Mouse (Mus musculus): Measurements from ENCODE around the gene F13b. TPM values are rescaled to one million over a fixed set of nuclear protein-coding genes. Genes with fewer than 3 reads are reported as not detected.

F13b gene
- total RNA-seq (2021), result not detected
- long read RNA-seq, experiment 1, result 0 reads
- long read RNA-seq, experiment 2, result 0 reads

DNA sequence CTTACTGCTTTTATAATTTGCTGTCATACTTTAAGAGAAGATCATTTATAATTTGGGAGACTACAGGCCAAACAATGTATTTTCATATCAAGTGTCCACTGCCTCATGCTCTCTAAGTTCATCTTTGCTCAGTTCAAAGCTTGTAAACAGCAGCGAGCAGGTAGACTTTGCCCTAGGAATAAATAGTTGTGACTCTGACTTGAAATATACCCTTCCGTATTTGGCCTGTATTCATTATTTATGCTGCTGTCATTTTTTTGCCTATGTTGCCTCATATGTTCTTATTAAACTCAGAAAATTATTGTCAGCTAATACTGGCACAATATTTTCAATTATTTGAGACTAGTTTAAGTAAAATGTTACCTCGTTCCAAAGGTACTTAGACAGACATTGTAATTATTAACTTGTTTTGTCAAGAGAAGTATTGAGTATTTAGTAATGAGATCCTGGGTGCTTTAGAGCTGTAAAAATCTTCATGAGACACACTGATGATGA, at the start of gene F13b:
TSS of gene F13b (plus strand) at position 445 of the 495 bp plus-strand sequence.
- no peak for DNase-seq

DNA sequence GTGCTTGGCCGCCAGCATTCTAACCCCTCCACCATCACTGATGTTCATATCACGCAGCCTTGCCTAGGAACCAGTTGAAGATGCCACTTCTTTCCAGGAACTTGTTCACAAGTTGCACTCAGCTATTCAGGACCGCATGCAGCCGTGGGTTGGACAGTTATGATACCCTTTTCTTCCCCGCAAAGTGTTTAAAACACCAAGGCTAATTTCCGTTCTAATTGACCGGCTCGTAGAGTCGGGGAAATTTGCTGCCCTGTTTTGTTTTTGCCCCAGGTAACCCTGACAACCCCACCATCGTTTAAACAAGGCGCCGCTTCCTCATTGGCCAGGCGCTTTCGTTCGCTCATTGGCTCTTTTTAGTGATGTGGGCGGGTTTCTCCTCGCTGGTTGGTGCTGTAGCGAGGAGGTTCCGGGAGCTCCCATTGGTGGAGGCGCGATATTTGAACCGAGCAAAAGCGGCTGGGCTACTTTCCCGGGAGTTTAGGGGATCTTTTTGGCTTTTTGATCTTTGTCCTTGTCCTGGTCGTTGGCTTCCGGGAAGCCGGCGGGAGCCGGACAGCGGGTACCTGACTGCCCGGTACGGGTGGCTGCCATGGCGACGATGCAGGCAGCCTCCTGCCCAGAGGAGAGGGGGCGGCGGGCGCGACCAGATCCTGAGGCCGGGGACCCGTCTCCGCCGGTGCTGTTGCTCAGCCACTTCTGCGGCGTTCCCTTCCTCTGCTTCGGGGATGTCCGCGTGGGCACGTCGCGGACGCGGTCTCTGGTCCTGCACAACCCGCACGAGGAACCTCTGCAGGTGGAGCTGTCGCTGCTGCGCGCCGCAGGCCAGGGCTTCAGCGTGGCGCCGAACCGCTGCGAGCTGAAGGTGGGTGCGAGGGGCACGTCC, 46.9 kb upstream of the F13b start, which contains the start of gene Aspm:
TSS of gene Aspm (plus strand) at position 433 of the 886 bp plus-strand sequence.
- peak; percentile 92 to 94 for DNase-seq

DNA sequence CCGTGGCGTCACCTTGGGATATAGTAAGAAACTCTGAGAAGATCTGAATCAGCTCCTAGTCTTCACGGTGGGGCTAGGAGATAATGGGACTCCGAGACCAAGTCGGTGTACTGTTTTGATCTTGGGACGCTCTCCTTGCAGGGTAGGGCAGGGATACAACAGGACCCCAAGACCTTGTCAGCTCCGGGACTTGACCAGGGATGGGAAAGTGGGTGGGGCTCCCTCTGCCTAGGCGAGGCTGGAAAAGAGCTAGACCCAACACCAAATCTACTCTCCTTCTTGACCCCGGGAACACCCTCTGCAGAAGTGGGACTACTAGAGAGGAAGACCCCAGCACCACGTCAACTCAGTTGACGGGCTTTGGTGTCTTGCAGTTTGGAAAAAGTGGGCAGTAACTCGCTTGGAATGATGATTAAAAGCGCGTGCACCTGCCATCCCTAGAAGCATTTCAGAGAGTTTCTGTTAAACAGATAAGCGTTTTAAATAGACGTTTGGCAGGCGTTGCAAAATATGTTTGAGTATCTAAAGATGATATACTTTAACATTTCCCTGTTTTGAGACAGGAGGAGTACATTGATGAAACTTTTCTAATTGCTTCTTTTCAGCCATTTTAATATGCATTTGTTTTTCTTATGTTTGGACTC, 46.2 kb upstream of the F13b start:
- DNase-seq, result peak in 1 of 2 experiments; percentile 7

DNA sequence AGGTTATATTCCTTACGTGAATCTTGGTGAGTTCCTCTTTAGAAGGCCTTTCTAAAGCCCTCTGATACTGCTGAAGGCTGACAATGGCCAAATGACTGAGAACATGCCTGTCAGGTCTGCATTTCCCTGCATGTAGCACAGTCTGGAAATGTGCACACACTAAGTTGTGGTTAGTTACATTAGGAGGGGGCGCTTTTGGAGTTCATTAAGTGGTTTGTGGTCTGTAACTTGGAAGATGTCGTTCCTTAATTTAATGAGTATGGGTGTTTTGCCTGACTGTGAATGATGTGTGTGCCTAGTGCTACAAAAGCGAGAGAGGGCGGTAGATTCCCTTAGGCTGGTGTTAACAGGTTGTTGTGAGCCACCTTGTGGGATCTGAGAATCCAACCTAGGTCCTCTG, 40.7 kb upstream of the F13b start:
- DNase-seq, result no peak

DNA sequence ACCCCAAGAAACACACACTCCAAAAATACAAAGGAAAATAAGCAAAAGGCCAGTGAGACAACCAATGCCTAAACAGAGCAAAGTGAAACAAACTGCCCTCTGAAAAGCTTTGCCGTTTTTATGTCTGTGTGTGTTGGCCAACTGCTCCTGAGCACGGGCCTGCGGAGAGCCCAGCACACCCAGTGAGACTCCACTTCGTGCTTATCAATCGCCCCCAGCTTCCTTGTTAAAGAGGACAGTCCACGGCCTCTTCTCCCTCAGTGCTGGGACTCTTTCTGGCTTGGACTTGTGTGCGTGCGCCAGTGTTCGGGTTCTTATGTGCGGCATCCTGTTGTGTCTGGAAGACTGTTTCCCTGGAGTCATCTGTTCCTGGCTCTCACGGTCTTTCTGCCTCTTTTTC, 35.6 kb upstream of the F13b start:
- DNase-seq, result no peak

DNA sequence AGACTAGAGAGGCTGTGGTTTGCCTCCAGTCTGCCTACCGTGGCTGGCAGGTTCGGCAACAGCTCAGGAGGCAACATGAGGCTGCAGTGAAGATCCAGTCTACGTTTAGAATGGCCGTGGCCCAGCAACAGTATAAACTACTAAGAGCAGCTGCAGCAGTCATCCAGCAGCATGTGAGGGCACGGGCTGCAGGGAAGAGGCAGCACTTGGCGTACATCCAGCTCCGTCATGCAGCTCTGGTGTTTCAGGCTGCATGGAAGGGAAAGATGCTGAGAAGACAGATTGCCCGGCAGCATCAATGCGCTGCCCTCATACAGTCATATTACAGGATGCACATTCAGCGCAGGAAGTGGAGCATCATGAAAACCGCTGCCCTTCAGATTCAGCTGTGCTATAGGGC, 22.6 kb upstream of the F13b start:
- no peak for DNase-seq

DNA sequence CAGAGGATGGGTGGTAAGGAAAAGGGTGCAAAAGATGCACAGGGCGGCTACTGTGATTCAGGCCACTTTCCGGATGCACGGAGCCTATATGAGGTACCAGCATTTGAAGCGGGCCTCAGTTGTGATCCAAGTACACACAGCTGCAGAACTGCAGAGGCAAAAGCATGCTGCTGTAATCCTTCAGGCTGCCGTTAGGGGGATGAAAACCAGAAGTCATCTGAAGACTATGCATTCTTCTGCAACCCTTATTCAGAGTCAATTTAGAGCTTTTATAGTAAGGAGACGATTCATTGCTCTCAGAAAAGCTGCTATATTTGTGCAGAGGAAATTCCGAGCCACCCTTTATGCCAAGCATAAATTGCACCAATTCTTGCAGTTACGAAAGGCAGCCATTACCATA, 21.3 kb upstream of the F13b start:
- no peak for DNase-seq

DNA sequence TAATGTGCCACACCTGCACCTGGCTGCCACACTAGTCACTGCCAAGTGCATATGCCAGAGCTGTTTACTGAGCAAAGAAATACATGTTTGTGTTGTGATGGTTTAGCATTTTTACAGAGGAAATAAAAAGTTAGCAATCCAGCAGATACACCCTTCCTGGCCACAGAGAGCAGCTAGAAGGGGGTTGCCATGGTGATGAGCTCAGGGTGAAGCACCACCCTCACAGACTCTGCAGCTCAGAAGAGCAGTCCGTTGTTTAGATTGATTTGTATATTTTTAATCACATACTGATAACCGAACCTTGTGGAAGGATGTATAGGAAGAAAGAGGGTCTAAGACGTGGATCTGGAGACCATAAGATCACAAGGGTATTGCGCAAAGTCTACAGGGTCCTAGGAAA, 20.4 kb upstream of the F13b start:
- DNase-seq, result no peak

DNA sequence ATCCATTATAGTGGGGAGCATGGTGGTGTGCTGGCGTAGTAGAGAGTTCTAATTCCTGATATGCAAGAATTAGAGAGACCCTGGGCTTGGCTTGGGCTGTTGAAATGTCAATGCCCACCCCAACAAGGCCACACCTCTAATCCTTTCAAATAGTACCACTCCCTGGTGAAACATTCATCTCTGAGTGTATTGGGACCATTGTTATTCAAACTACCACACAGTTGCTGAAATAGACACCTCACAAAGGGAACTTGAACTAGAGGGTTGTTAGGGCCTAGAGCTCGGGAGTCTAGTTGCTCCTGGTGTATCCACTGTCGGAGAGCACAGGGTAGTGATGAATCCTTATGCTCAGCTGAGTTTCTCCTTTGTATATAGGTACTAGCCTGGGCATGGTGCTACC, 6.9 kb upstream of the F13b start:
- DNase-seq, result no peak

DNA sequence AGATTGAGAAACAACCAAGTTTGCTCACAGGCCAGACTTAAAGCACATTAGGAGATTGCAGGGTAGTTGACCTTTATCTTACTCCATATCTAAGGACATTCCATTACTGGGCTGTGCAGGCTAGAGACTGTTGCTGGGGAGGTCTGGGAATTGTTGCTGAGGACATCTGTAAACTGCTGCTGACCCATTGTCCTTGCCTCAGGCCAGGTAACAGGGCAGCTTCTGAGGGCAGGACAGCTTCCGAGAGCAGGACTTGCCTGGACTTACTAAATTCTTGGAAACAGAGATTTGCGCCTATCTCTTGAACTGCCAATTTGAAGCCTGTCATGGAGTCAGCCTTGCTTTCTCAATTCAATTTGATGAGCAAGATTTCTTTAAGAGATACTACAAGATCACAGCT, 6.1 kb upstream of the F13b start:
- DNase-seq, result no peak

DNA sequence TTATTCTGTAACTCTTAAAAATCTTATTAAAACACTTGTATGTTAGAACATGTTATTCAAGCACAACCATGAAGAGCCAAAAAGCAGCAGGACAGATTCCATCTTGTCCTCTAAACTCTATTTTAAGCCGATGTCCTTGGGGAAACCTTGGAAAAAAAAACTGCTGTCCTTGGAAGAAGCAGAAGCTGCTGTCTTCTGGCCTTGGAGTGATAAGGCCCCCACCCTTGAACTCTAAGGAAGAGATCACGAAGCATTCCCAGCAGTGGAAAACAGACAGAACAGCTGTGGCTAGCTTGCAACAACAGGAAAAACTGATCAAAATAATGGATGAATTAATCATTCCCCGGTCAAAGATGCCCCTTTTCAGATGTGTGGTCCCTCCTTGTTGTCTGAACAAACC, 5.3 kb upstream of the F13b start:
- DNase-seq, result peak; percentile 5 to 27

DNA sequence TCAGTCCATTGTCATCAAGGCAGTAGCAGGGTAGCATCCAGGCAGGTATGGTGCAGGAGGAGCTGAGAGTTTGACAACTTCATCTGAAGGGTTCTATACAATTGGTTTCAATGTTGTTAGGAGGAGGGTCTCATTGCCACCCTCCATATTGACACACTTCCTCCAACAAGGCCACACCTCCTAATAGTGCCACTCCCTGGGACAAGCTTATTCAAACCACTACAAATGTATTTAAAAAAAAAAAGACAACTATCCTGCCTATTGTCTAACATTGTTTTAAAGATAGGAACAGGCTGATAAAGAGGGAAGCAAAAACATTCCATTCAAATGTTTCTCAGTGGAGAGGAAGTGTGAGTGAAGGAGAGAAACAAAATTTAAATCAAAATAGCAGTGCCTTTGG, 1.8 kb upstream of the F13b start:
- DNase-seq, result no peak

DNA sequence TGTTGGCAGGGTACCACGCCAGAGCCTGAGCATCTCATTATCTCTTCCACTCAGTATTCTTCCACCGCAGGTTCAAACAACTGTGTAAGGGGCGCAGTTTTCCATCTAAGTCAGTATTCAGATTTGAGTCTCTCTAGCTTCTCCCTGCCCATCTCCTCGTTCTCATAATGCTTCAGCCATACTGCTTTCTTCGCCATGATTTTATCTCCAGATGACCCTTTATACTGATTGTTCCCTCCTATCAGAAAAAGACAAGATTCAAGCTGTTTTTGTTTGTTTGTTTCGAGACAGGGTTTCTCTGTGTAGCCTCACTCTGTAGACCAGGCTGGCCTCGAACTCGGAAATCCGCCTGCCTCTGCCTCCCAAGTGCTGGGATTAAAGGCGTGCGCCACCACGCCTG, 13.1 kb downstream of the F13b start:
- no peak for DNase-seq

DNA sequence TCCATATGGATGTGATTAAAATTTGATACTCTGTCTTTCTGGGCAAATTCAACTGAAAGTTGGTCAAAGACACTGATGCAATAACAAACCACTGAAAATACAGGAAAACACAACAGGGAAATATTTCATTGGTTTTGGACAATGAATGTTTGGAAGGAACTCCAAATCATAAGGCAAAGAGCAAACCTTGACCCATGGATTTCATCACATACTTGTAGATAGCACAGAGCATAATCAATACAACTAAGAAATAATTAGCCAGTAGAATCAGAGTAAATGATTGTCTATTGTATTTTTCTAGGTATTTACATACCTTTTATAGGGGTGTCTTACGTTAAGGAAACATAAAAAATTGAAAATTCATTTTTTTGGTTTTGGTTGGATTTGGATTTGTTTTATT, 47.0 kb downstream of the F13b start:
- no peak for DNase-seq

DNA sequence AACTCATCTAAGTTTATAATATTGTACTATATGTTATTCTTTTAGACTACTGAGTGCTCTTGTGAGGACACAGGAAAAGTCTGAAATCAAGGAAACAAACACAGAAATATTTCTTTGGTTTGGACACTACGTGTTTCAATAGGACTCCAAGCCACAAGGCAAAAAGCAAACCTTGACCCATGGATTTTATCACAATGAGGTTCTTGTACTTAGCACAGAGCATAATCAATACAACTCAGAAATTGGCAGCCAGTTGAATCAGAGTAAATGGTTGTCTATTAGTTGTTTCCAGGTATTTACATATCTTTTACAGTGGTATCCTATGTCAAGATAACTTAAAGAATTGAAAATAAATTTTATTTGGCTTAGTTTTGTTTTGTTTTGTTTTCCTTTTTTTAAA, 49.8 kb downstream of the F13b start:
- DNase-seq, result no peak

DNA sequence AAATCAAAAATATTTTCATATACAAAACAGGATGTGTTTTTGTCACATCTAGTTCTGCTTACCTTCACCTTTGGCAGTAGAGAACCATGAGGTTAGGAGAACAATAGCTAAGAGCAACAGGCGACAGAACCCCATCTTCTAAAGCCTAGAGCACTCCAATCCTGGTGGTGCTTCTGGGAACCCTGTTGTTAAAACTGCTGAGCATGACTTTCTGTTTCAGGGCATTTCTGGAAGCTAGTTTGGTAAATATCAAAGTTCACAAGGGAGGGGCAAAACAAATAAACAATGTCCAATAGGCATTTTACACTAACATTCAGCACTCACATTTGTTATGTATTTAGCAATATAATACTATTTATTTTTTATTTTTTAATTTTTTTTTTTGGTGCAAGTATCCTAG, 58.5 kb downstream of the F13b start, which contains the start of gene Cfhr1:
TSS of gene Cfhr1 (minus strand) at position 249 of the 400 bp plus-strand sequence.
- no peak for DNase-seq

Other genes starting within 250 kb of the F13b start
- gene Crb1, start 124.6 kb upstream of the F13b start, total RNA-seq (2021), result under 1 TPM; 0.42 to 0.51 TPM
- 10 to 100 TPM; 22.9 to 23.2 TPM for gene Zbtb41, start 79.4 kb upstream of the F13b start, total RNA-seq (2021)
- gene Aspm, start 46.9 kb upstream of the F13b start, total RNA-seq (2021), result under 1 TPM; 0.35 to 0.36 TPM
- gene Cfhr1, start 58.6 kb downstream of the F13b start, total RNA-seq (2021), result not detected

Data from heart, adult 18-20 months (tissue).